Mouse (Mus musculus): ENCODE measurements around the gene Pmepa1.

Pmepa1 gene

GRCm38 (mm10) chr2:173253761-173254662 is 22.3 kb downstream of the Pmepa1 start:
- no peak for DNase-seq (ENCODE audit: low spot score)

- DNase-seq (ENCODE audit: low spot score) = no peak
Measured at GRCm38 (mm10) chr2:173251675-173252074, 24.7 kb downstream of the Pmepa1 start.

- DNase-seq (ENCODE audit: low spot score) = no peak
Measured at GRCm38 (mm10) chr2:173251133-173251532, 25.2 kb downstream of the Pmepa1 start.

- no peak for DNase-seq (ENCODE audit: low spot score)
Measured at GRCm38 (mm10) chr2:173250411-173250810, 25.9 kb downstream of the Pmepa1 start.

- DNase-seq (ENCODE audit: low spot score) = no peak
Measured at GRCm38 (mm10) chr2:173249965-173250364, 26.4 kb downstream of the Pmepa1 start.

GRCm38 (mm10) chr2:173249386-173249785 is 26.9 kb downstream of the Pmepa1 start:
- no peak for DNase-seq (ENCODE audit: low spot score)

GRCm38 (mm10) chr2:173248822-173249221 is 27.5 kb downstream of the Pmepa1 start:
- DNase-seq (ENCODE audit: low spot score) = no peak

- no peak for DNase-seq (ENCODE audit: low spot score)
Measured at GRCm38 (mm10) chr2:173247911-173248310, 28.4 kb downstream of the Pmepa1 start.

GRCm38 (mm10) chr2:173247197-173247596 is 29.1 kb downstream of the Pmepa1 start:
- no peak for DNase-seq (ENCODE audit: low spot score)

GRCm38 (mm10) chr2:173246688-173247087 is 29.6 kb downstream of the Pmepa1 start:
- no peak for DNase-seq (ENCODE audit: low spot score)

- DNase-seq (ENCODE audit: low spot score) = no peak
Measured at GRCm38 (mm10) chr2:173245258-173245657, 31.1 kb downstream of the Pmepa1 start.

- no peak for DNase-seq (ENCODE audit: low spot score)
Measured at GRCm38 (mm10) chr2:173244108-173244507, 32.2 kb downstream of the Pmepa1 start.

- DNase-seq (ENCODE audit: low spot score) = no peak
Measured at GRCm38 (mm10) chr2:173243616-173244015, 32.7 kb downstream of the Pmepa1 start.

GRCm38 (mm10) chr2:173242874-173243273 is 33.5 kb downstream of the Pmepa1 start:
- no peak for DNase-seq (ENCODE audit: low spot score)

- no peak for DNase-seq (ENCODE audit: low spot score)
Measured at GRCm38 (mm10) chr2:173240738-173241137, 35.6 kb downstream of the Pmepa1 start.

- DNase-seq (ENCODE audit: low spot score) = no peak
Measured at GRCm38 (mm10) chr2:173238522-173238921, 37.8 kb downstream of the Pmepa1 start.

- DNase-seq (ENCODE audit: low spot score) = no peak
Measured at GRCm38 (mm10) chr2:173235435-173236332, 40.6 kb downstream of the Pmepa1 start.

- no peak for DNase-seq (ENCODE audit: low spot score)
Measured at GRCm38 (mm10) chr2:173232766-173233099, 43.6 kb downstream of the Pmepa1 start.

- no peak for DNase-seq (ENCODE audit: low spot score)
Measured at GRCm38 (mm10) chr2:173232065-173232765, 44.1 kb downstream of the Pmepa1 start.

GRCm38 (mm10) chr2:173229578-173230224 is 46.6 kb downstream of the Pmepa1 start:
- DNase-seq (ENCODE audit: low spot score) = peak; percentile 91

GRCm38 (mm10) chr2:173228567-173228966 is 47.8 kb downstream of the Pmepa1 start:
- DNase-seq (ENCODE audit: low spot score) = no peak

- no peak for DNase-seq (ENCODE audit: low spot score)
Measured at GRCm38 (mm10) chr2:173226792-173227191, 49.5 kb downstream of the Pmepa1 start.

Measured in urinary bladder, postnatal 25 days (tissue).